Mouse (Mus musculus): ENCODE measurements around the gene Flot1.

GRCm38 (mm10) chr17:35812736-35813135, 10.3 kb upstream of the Flot1 start:
- TF ChIP-seq CTCF (IDR thresholded peaks at IDR 0.05; ENCODE audit: borderline replicate concordance, insufficient read depth, low read depth, low read length) (no peak), POLR2A (IDR thresholded peaks at IDR 0.05; ENCODE audit: borderline replicate concordance, insufficient read depth, low read length) (no peak)
